ENCODE assay signal across 23 mouse cellular contexts in genomic region chr2:64973819-64974441, GRCm38 (mm10). TPM values are rescaled to one million over a fixed set of nuclear protein-coding genes. Genes with fewer than 3 reads are reported as not detected.
DNase-seq lines count a peak whose midpoint lies in the region; ATAC-seq and TF ChIP-seq lines count a peak whose summit lies in the region.
"Had no signal": no experiment of that assay in that cellular context is flagged by ENCODE, and none has a peak within 500 bp of the region (broad histone marks: within the 10 kb centered on the region; RNA-seq: fewer than 3 reads in every experiment).

No protein-coding gene starts in this region.

- H3K9ac ChIP-seq in kidney, embryonic 15.5 days: no peak overlapping the region
- no peak overlapping the region for H3K9ac ChIP-seq in midbrain, embryonic 11.5 days (ENCODE audit: low read length)
- no peak overlapping the region for H3K9ac ChIP-seq in midbrain, embryonic 13.5 days (replicated peaks)
- H3K9ac ChIP-seq: heart, embryonic 13.5 days; hindbrain, embryonic 14.5 days; midbrain, embryonic 15.5 days had no signal

- peak; percentile 77 for DNase-seq in heart, adult 11 months
- DNase-seq in heart, postnatal 36 days: no peak
- no peak for DNase-seq in kidney, postnatal 4 days
- DNase-seq in midbrain, embryonic 11.5 days (ENCODE audit: low spot score, missing footprints): peak; percentile 33
- no peak for DNase-seq in cerebellum, adult 2 months
- DNase-seq: adrenal gland, adult 8-10 months; cerebellum, postnatal 10 days; left cerebral cortex, postnatal 4 days; lung, postnatal 10 days; right cerebral cortex, postnatal 14 days; spleen, adult 18-20 months; thymus, postnatal 36 days had no signal

- intact Hi-C loops in heart, postnatal 36 days (cut with DNase I): no loop called here

- TF ChIP-seq POLR2A in cerebellum, adult 2 months (IDR thresholded peaks at IDR 0.05; ENCODE audit: borderline replicate concordance, insufficient read depth, low read length): no peak

- 61% methylated on average over 10 of the region's 10 CpGs for WGBS in kidney, embryonic 15.5 days
- WGBS in midbrain, embryonic 11.5 days: 86% methylated on average over 10 of the region's 10 CpGs
- WGBS in midbrain, embryonic 13.5 days: 89% methylated on average over 10 of the region's 10 CpGs
- 92% methylated on average over 10 of the region's 10 CpGs for whole genome bisulfite sequencing in cerebellum, adult 2 months

- H3K36me3 ChIP-seq in kidney, embryonic 15.5 days: no peaks in the 10 kb centered on the region
- H3K36me3 ChIP-seq in midbrain, embryonic 11.5 days (ENCODE audit: control insufficient read depth, insufficient read depth, low read length): no peaks in the 10 kb centered on the region
- H3K36me3 ChIP-seq in midbrain, embryonic 13.5 days: no peaks in the 10 kb centered on the region
- H3K36me3 ChIP-seq: midbrain, embryonic 15.5 days had no signal

- H3K4me3 ChIP-seq in kidney, embryonic 15.5 days (replicated peaks): no peak overlapping the region
- no peak overlapping the region for H3K4me3 ChIP-seq in midbrain, embryonic 11.5 days (ENCODE audit: low read depth, low read length)
- no peak overlapping the region for H3K4me3 ChIP-seq in midbrain, embryonic 13.5 days (replicated peaks)
- no peak overlapping the region for H3K4me3 ChIP-seq in cerebellum, adult 2 months (replicated peaks; ENCODE audit: insufficient read depth, low read depth, low read length)
- H3K4me3 ChIP-seq: heart, embryonic 13.5 days; left cerebral cortex, adult 2 months; midbrain, embryonic 15.5 days; myocyte had no signal

- TF ChIP-seq CTCF in cerebellum, adult 2 months (IDR thresholded peaks at IDR 0.05; ENCODE audit: borderline replicate concordance, insufficient read depth, low read depth, low read length): no peak

- no peaks in the 10 kb centered on the region for H3K27me3 ChIP-seq in kidney, embryonic 15.5 days
- no peaks in the 10 kb centered on the region for H3K27me3 ChIP-seq in midbrain, embryonic 11.5 days (ENCODE audit: control insufficient read depth, insufficient read depth, low read length)
- H3K27me3 ChIP-seq in midbrain, embryonic 13.5 days: no peaks in the 10 kb centered on the region
- H3K27me3 ChIP-seq in cerebellum, adult 2 months (ENCODE audit: control insufficient read depth, insufficient read depth, low read length): no peaks in the 10 kb centered on the region; the same call in 1 of the 2 replicates
- H3K27me3 ChIP-seq: heart, embryonic 13.5 days; midbrain, embryonic 15.5 days; Patski had no signal

- H3K4me1 ChIP-seq in kidney, embryonic 15.5 days: peaks cover 26% of the 10 kb centered on the region; the same call in 1 of the 2 replicates
- H3K4me1 ChIP-seq in midbrain, embryonic 11.5 days (ENCODE audit: control insufficient read depth, insufficient read depth, low read length): no peaks in the 10 kb centered on the region
- H3K4me1 ChIP-seq in midbrain, embryonic 13.5 days (replicated peaks): 0 out of 2 replicates have a peak, but pooled peaks cover 4% of the 10 kb centered on the region
- H3K4me1 ChIP-seq in cerebellum, adult 2 months (ENCODE audit: control insufficient read depth, insufficient read depth, low read length): no peaks in the 10 kb centered on the region
- H3K4me1 ChIP-seq: midbrain, embryonic 15.5 days had no signal

- H3K9me3 ChIP-seq in kidney, embryonic 15.5 days (replicated peaks): no peaks in the 10 kb centered on the region
- no peaks in the 10 kb centered on the region for H3K9me3 ChIP-seq in midbrain, embryonic 11.5 days (ENCODE audit: control insufficient read depth, low read length)
- H3K9me3 ChIP-seq in midbrain, embryonic 13.5 days: no peaks in the 10 kb centered on the region
- H3K9me3 ChIP-seq: heart, embryonic 13.5 days; midbrain, embryonic 15.5 days had no signal

- H3K4me2 ChIP-seq in kidney, embryonic 15.5 days: no peak overlapping the region
- no peak overlapping the region for H3K4me2 ChIP-seq in midbrain, embryonic 11.5 days
- no peak overlapping the region for H3K4me2 ChIP-seq in midbrain, embryonic 13.5 days (replicated peaks)
- H3K4me2 ChIP-seq: heart, embryonic 13.5 days; hindbrain, embryonic 14.5 days; midbrain, embryonic 15.5 days had no signal

- ATAC-seq in kidney, embryonic 15.5 days (replicated peaks; ENCODE audit: low FRiP score): 0 out of 2 replicates have a peak, but pooled peaks have one; percentile 47
- no peak for ATAC-seq in midbrain, embryonic 11.5 days (ENCODE audit: low FRiP score)
- no peak for ATAC-seq in midbrain, embryonic 13.5 days
- no peak for ATAC-seq in cerebellum, adult (ENCODE audit: insufficient number of reproducible peaks, low FRiP score, low TSS enrichment)
- ATAC-seq: CD4-positive, CD25-positive, alpha-beta regulatory T cell, adult 4 months; forebrain, embryonic 16.5 days; midbrain, embryonic 15.5 days; Patski had no signal

- 0 out of 2 replicates have a peak overlapping the region, but pooled peaks have one; percentile 7 for H3K27ac ChIP-seq in kidney, embryonic 15.5 days
- no peak overlapping the region for H3K27ac ChIP-seq in midbrain, embryonic 11.5 days (ENCODE audit: low read depth, low read length)
- H3K27ac ChIP-seq in midbrain, embryonic 13.5 days: no peak overlapping the region
- H3K27ac ChIP-seq in cerebellum, adult 2 months (ENCODE audit: insufficient read depth, low read length): no peak overlapping the region
- H3K27ac ChIP-seq: hindbrain, embryonic 14.5 days; left cerebral cortex, adult 2 months; midbrain, embryonic 15.5 days had no signal

RNA-seq across cellular contexts. Expression of gene Grb14, which starts 50.9 kb away (rescaled TPM):
- total RNA-seq in heart, postnatal 36 days (2021): 100 to 1,000 TPM; 184 to 233 TPM
- polyA plus RNA-seq in kidney, embryonic 15.5 days (2015; fragmentation: Nextera tagmentation; extraction: Ambion mirVana): 29.6 and 30.4 TPM in 2 replicates
- polyA plus RNA-seq in midbrain, embryonic 11.5 days (2014; fragmentation: Nextera tagmentation; extraction: Ambion mirVana): 5.7 and 6.8 TPM in 2 replicates
- 14.6 and 14.7 TPM in 2 replicates for polyA plus RNA-seq in midbrain, embryonic 13.5 days (2015; fragmentation: Nextera tagmentation; extraction: Ambion mirVana)
- polyA plus RNA-seq in cerebellum, adult 2 months (2012; rRNA removed): 26.1 and 34.6 TPM in 2 replicates
- polyA plus RNA-seq: CD4-positive, CD25-positive, alpha-beta regulatory T cell, adult 4 months had no signal

Comparison
In these comparisons a context has a peak if more than half of its experiments do, and no peak if none do; other contexts are left out.
1. DNase-seq: peak in heart, adult 11 months (single experiment) and midbrain, embryonic 11.5 days (single experiment); none in heart, postnatal 36 days (0 of 2), kidney, postnatal 4 days (0 of 2) and cerebellum, adult 2 months (0 of 2).